Mouse (Mus musculus): ENCODE measurements around the gene Wdr62.

DNA sequence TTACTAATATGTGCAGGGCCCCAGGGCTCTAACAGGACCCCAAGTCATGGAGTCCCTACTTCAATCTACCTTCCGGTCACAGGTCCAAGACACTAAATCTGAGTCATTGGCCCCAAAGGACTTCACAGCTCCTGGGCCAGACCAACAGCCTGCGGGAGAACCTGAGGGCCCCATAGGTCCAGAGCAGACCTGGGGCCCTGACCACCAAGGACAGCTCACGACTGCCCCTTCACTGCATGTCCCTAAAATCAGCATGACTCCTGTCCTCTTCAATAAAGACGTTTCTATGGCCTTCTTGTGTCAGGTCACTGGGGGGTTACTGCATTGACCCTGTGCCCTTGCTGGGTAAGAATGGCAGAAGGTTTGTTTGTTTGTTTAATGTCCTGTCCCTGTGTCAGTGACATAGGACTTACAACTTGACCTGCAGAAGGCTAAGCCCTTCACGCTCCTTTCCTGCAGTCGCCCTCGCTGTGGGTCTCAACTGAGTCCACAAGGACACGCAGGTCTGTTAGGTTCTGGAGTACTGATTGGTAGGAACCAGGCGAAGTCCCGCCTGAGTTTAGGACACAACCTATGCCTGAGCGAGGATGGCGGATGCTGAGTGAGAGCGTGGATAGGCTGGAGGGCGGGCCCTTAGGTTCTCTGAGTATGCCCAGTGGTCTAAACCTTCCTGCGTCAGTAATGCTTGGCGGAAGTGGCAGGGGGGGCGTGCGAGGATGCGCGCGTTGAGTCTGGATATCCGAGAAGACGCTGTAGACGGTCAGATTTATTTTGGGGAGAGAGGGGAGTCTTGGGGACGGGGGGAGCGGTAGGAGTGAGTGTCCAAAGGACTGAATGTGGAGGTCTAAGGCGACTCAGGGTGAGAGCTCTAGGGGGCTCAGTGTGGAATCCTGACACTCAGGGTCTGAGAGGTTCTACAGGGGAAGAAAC is 28.1 kb upstream of the Wdr62 start, which contains the start of gene Alkbh6:
- no peak for TF ChIP-seq CTCF (IDR thresholded peaks at IDR 0.05; ENCODE audit: low read depth, low read length)
- peak; percentile 94 for TF ChIP-seq POLR2A (IDR thresholded peaks at IDR 0.05; ENCODE audit: insufficient read depth, low read length)

Measured in ES-Bruce4 (cell line).